Mouse (Mus musculus): Measurements from ENCODE around the gene Ston2. TPM values are rescaled to one million over a fixed set of nuclear protein-coding genes. Genes with fewer than 3 reads are reported as not detected.

Gene Ston2
- polyA plus RNA-seq, 1 experiment from 2014 or later, result 6.7 TPM

- Histone ChIP-seq H3K9me3 (replicated peaks; ENCODE audit: control insufficient read depth, low read length) (no peaks in the 10 kb centered on the region), H3K4me2 (no peak overlapping the region), H3K4me3 (ENCODE audit: low read depth, low read length) (no peak overlapping the region), H3K9ac (ENCODE audit: low read depth, low read length) (no peak overlapping the region), H3K27ac (ENCODE audit: low read depth, low read length) (no peak overlapping the region), H3K27me3 (ENCODE audit: control insufficient read depth, insufficient read depth, low read length) (no peaks in the 10 kb centered on the region), H3K36me3 (ENCODE audit: control insufficient read depth, insufficient read depth, low read length) (no peaks in the 10 kb centered on the region), H3K4me1 (ENCODE audit: control insufficient read depth, insufficient read depth, low read length) (no peaks in the 10 kb centered on the region)
- no peak for ATAC-seq (replicated peaks; ENCODE audit: insufficient number of reproducible peaks, low FRiP score, low TSS enrichment)
- 55% methylated on average over 1 of the region's 1 CpGs for WGBS (ENCODE audit: insufficient replicate concordance)
Measured at GRCm38 (mm10) chr12:91625013-91625412, 163.2 kb downstream of the Ston2 start.

GRCm38 (mm10) chr12:91609425-91609824, 178.8 kb downstream of the Ston2 start:
- no peak for ATAC-seq (replicated peaks; ENCODE audit: insufficient number of reproducible peaks, low FRiP score, low TSS enrichment)
- Histone ChIP-seq H3K4me2 (no peak overlapping the region), H3K9ac (ENCODE audit: low read depth, low read length) (no peak overlapping the region), H3K4me3 (ENCODE audit: low read depth, low read length) (no peak overlapping the region), H3K36me3 (ENCODE audit: control insufficient read depth, insufficient read depth, low read length) (no peaks in the 10 kb centered on the region), H3K4me1 (ENCODE audit: control insufficient read depth, insufficient read depth, low read length) (no peaks in the 10 kb centered on the region), H3K27ac (ENCODE audit: low read depth, low read length) (no peak overlapping the region), H3K27me3 (ENCODE audit: control insufficient read depth, insufficient read depth, low read length) (no peaks in the 10 kb centered on the region), H3K9me3 (replicated peaks; ENCODE audit: control insufficient read depth, low read length) (no peaks in the 10 kb centered on the region)
- WGBS (ENCODE audit: insufficient replicate concordance), result 91% methylated on average over 5 of the region's 5 CpGs

- no peaks in the 10 kb centered on the region for H3K9me3 ChIP-seq (replicated peaks; ENCODE audit: control insufficient read depth, low read length)
- H3K4me2 ChIP-seq, result no peak overlapping the region
- no peaks in the 10 kb centered on the region for H3K36me3 ChIP-seq (ENCODE audit: control insufficient read depth, insufficient read depth, low read length)
- no peak overlapping the region for H3K4me3 ChIP-seq (ENCODE audit: low read depth, low read length)
- no peaks in the 10 kb centered on the region for H3K4me1 ChIP-seq (ENCODE audit: control insufficient read depth, insufficient read depth, low read length)
- no peak overlapping the region for H3K27ac ChIP-seq (ENCODE audit: low read depth, low read length)
- no peak overlapping the region for H3K9ac ChIP-seq (ENCODE audit: low read depth, low read length)
- H3K27me3 ChIP-seq (ENCODE audit: control insufficient read depth, insufficient read depth, low read length), result no peaks in the 10 kb centered on the region
- ATAC-seq (replicated peaks; ENCODE audit: insufficient number of reproducible peaks, low FRiP score, low TSS enrichment), result no peak
- WGBS (ENCODE audit: insufficient replicate concordance), result 71% methylated on average over 7 of the region's 7 CpGs
Measured at GRCm38 (mm10) chr12:91607678-91608077, 180.5 kb downstream of the Ston2 start.

GRCm38 (mm10) chr12:91606651-91607050, 181.5 kb downstream of the Ston2 start:
- Histone ChIP-seq H3K27ac (ENCODE audit: low read depth, low read length) (no peak overlapping the region), H3K4me2 (no peak overlapping the region), H3K9ac (ENCODE audit: low read depth, low read length) (no peak overlapping the region), H3K4me1 (ENCODE audit: control insufficient read depth, insufficient read depth, low read length) (no peaks in the 10 kb centered on the region), H3K4me3 (ENCODE audit: low read depth, low read length) (no peak overlapping the region), H3K27me3 (ENCODE audit: control insufficient read depth, insufficient read depth, low read length) (no peaks in the 10 kb centered on the region), H3K36me3 (ENCODE audit: control insufficient read depth, insufficient read depth, low read length) (no peaks in the 10 kb centered on the region), H3K9me3 (replicated peaks; ENCODE audit: control insufficient read depth, low read length) (no peaks in the 10 kb centered on the region)
- ATAC-seq (replicated peaks; ENCODE audit: insufficient number of reproducible peaks, low FRiP score, low TSS enrichment), result no peak
- WGBS (ENCODE audit: insufficient replicate concordance), result 87% methylated on average over 13 of the region's 13 CpGs

- Histone ChIP-seq H3K9me3 (replicated peaks; ENCODE audit: control insufficient read depth, low read length) (no peaks in the 10 kb centered on the region), H3K4me1 (ENCODE audit: control insufficient read depth, insufficient read depth, low read length) (no peaks in the 10 kb centered on the region), H3K27me3 (ENCODE audit: control insufficient read depth, insufficient read depth, low read length) (no peaks in the 10 kb centered on the region), H3K4me2 (no peak overlapping the region), H3K4me3 (ENCODE audit: low read depth, low read length) (no peak overlapping the region), H3K36me3 (ENCODE audit: control insufficient read depth, insufficient read depth, low read length) (no peaks in the 10 kb centered on the region), H3K9ac (ENCODE audit: low read depth, low read length) (no peak overlapping the region), H3K27ac (ENCODE audit: low read depth, low read length) (no peak overlapping the region)
- no peak for ATAC-seq (replicated peaks; ENCODE audit: insufficient number of reproducible peaks, low FRiP score, low TSS enrichment)
- WGBS (ENCODE audit: insufficient replicate concordance), result 49% methylated on average over 6 of the region's 6 CpGs
Measured at GRCm38 (mm10) chr12:91604600-91604999, 183.6 kb downstream of the Ston2 start.

- 94% methylated on average over 3 of the region's 3 CpGs for WGBS (ENCODE audit: insufficient replicate concordance)
- no peak overlapping the region for H3K27ac ChIP-seq (ENCODE audit: low read depth, low read length)
Measured at GRCm38 (mm10) chr12:91592128-91592527, 196.1 kb downstream of the Ston2 start.

GRCm38 (mm10) chr12:91591191-91591590, 197.0 kb downstream of the Ston2 start:
- Histone ChIP-seq H3K9ac (ENCODE audit: low read depth, low read length) (peak overlapping the region; percentile 90), H3K27ac (ENCODE audit: low read depth, low read length) (no peak overlapping the region; the same call in 1 of the 2 replicates), H3K4me2 (peak overlapping the region; percentile 82), H3K4me3 (ENCODE audit: low read depth, low read length) (peak overlapping the region; percentile 90), H3K9me3 (replicated peaks; ENCODE audit: control insufficient read depth, low read length) (no peaks in the 10 kb centered on the region), H3K4me1 (ENCODE audit: control insufficient read depth, insufficient read depth, low read length) (peaks cover 11% of the 10 kb centered on the region), H3K36me3 (ENCODE audit: control insufficient read depth, insufficient read depth, low read length) (no peaks in the 10 kb centered on the region), H3K27me3 (ENCODE audit: control insufficient read depth, insufficient read depth, low read length) (no peaks in the 10 kb centered on the region)
- no peak for ATAC-seq (replicated peaks; ENCODE audit: insufficient number of reproducible peaks, low FRiP score, low TSS enrichment)
- 74% methylated on average over 1 of the region's 1 CpGs for WGBS (ENCODE audit: insufficient replicate concordance)

More at GRCm38 (mm10) chr12:91592128-91592527, 196.1 kb downstream of the Ston2 start:
- no peaks in the 10 kb centered on the region for H3K36me3 ChIP-seq (ENCODE audit: control insufficient read depth, insufficient read depth, low read length)
- H3K4me2 ChIP-seq, result no peak overlapping the region
- no peaks in the 10 kb centered on the region for H3K27me3 ChIP-seq (ENCODE audit: control insufficient read depth, insufficient read depth, low read length)
- ATAC-seq (replicated peaks; ENCODE audit: insufficient number of reproducible peaks, low FRiP score, low TSS enrichment), result no peak
- H3K9ac ChIP-seq (ENCODE audit: low read depth, low read length), result no peak overlapping the region
- H3K9me3 ChIP-seq (replicated peaks; ENCODE audit: control insufficient read depth, low read length), result no peaks in the 10 kb centered on the region
- H3K4me1 ChIP-seq (ENCODE audit: control insufficient read depth, insufficient read depth, low read length), result peaks cover 9% of the 10 kb centered on the region
- H3K4me3 ChIP-seq (ENCODE audit: low read depth, low read length), result no peak overlapping the region

GRCm38 (mm10) chr12:91590716-91591115, 197.5 kb downstream of the Ston2 start:
- Histone ChIP-seq H3K4me2 (peak overlapping the region; percentile 82), H3K27me3 (ENCODE audit: control insufficient read depth, insufficient read depth, low read length) (no peaks in the 10 kb centered on the region), H3K4me1 (ENCODE audit: control insufficient read depth, insufficient read depth, low read length) (peaks cover 11% of the 10 kb centered on the region), H3K9ac (ENCODE audit: low read depth, low read length) (peak overlapping the region; percentile 90), H3K4me3 (ENCODE audit: low read depth, low read length) (peak overlapping the region; percentile 90), H3K9me3 (replicated peaks; ENCODE audit: control insufficient read depth, low read length) (no peaks in the 10 kb centered on the region), H3K36me3 (ENCODE audit: control insufficient read depth, insufficient read depth, low read length) (peaks cover 3% of the 10 kb centered on the region), H3K27ac (ENCODE audit: low read depth, low read length) (peak overlapping the region; percentile 100)
- no peak for ATAC-seq (replicated peaks; ENCODE audit: insufficient number of reproducible peaks, low FRiP score, low TSS enrichment)
- WGBS (ENCODE audit: insufficient replicate concordance), result 29% methylated on average over 6 of the region's 6 CpGs

GRCm38 (mm10) chr12:91589847-91590690, 198.1 kb downstream of the Ston2 start, which contains the start of gene Gtf2a1:
TSS of gene Gtf2a1 (minus strand) at chr12:91590487.
- ATAC-seq (replicated peaks; ENCODE audit: insufficient number of reproducible peaks, low FRiP score, low TSS enrichment), result peak; percentile 87
- peak within 1 kb of the TSS; percentile 90 for H3K4me3 ChIP-seq (ENCODE audit: low read depth, low read length)
- H3K4me1 ChIP-seq (ENCODE audit: control insufficient read depth, insufficient read depth, low read length), result peaks cover 11% of the 10 kb centered on the region
- H3K27ac ChIP-seq (ENCODE audit: low read depth, low read length), result peak within 1 kb of the TSS; percentile 100
- H3K9me3 ChIP-seq (replicated peaks; ENCODE audit: control insufficient read depth, low read length), result no peaks in the 10 kb centered on the region
- no peaks in the 10 kb centered on the region for H3K27me3 ChIP-seq (ENCODE audit: control insufficient read depth, insufficient read depth, low read length)
- peak within 1 kb of the TSS; percentile 82 for H3K4me2 ChIP-seq
- peaks cover 4% of the 10 kb centered on the region for H3K36me3 ChIP-seq (ENCODE audit: control insufficient read depth, insufficient read depth, low read length)
- WGBS (ENCODE audit: insufficient replicate concordance), result under 1% methylated on average over 60 of the region's 99 CpGs
- H3K9ac ChIP-seq (ENCODE audit: low read depth, low read length), result peak within 1 kb of the TSS; percentile 100

Data from heart, embryonic 11.5 days (tissue).